Mouse (Mus musculus) right cerebral cortex, postnatal 36 days (tissue): ENCODE data around the gene Vsig8.

Source experiments
- DNase-seq, 2 experiments: peaks; one replicate each; pipeline ENCODE4 v3.0.0; 2022; ENCODE audit warnings: low spot score in 2 of 2, mixed read lengths in 1 of 2

Vsig8 gene

GRCm38 (mm10) chr1:172590385-172590784 is 34.6 kb downstream of the Vsig8 start, which contains the start of gene Slamf8:
Slamf8 (minus strand) TSS chr1:172590568.
- DNase-seq = peak; percentile 7 to 12

DNA sequence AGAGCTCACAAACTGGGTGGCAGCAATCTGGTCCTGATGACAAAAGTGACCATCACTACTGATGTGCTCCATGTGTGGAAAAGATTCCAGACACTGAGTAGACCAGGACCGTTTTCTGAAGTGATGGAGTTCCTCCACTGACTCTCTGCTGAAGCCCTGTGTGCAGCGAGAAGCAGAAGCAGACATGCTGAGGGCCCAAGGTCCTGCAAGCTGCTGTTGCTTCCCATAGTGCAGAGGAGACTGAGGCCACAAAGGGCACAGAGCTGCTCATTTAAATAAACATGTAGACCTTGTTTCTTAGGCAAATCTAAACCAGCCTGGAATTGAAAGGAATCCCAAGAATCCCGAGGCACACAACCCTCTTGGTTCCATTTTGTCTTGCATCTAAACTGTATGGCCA is 37.6 kb downstream of the Vsig8 start:
- DNase-seq = no peak

GRCm38 (mm10) chr1:172593956-172594355 is 38.2 kb downstream of the Vsig8 start:
- no peak for DNase-seq

GRCm38 (mm10) chr1:172594495-172594894 is 38.8 kb downstream of the Vsig8 start:
- DNase-seq = no peak

DNA sequence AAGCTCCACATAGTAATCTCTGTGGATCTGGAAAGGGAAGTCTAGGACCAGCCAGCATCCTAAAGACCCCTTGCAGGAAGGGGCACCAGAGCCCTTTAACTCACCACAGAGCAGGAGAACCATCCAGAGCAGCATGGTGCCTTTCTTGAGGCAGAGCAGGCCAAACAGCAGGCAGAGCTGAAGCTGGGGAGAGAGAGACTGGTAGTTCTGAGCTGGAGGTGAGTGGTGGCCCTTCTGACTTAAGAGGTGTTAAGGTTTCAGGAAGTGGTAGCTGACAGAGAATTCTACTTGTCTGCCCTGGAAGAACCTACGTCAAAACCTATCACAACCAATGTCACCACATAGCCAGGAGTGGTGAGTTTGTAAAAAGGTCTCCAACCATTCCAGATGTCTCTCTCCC is 46.6 kb downstream of the Vsig8 start, which contains the start of gene Fcrl6:
Gene Fcrl6, minus strand, starts transcription at position 226 of the 400 bp plus-strand sequence.
- DNase-seq = no peak

DNA sequence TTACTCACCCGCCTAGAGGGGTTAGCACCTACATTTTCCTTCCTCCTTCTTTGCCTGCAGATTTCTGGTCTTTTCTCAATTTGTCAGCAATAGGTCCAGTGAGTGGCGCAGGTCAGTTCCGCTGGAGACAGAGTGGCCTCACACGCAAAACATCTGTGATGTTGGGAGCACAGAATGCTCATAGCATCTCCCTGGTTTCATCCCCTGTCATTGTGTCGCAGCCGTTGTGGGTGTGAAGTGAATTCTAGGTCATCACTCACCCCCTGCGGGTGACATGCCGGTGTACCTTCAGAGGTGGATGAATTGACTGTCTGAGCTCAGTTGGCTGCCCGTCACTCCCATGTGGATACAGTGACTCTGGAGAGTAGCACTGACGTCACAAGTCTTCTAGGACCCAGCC is 55.6 kb downstream of the Vsig8 start:
- DNase-seq = no peak

GRCm38 (mm10) chr1:172612745-172613144 is 57.0 kb downstream of the Vsig8 start:
- no peak for DNase-seq
